Mouse (Mus musculus) myocyte (in vitro differentiated cells): ENCODE measurements at regions not wholly inside any gene's neighbourhood (a gene's known extent, or its start where the extent isn't known, plus 50 kb on each side); places are given as distances from the start of the nearest gene placed in this dataset.
A peak's percentile ranks its signal among the peaks of the same experiment; 100 is the strongest.

Source experiments
- H3K27me3 ChIP-seq: one replicate; pipeline ENCODE4 v1.6.1; 2011; ENCODE audit not compliant: control insufficient read depth, insufficient read depth, insufficient read length
- H3K36me3 ChIP-seq: one replicate; pipeline ENCODE4 v1.6.1; 2011; ENCODE audit not compliant: control insufficient read depth, insufficient read depth
- H3K4me2 ChIP-seq: one replicate; pipeline ENCODE4 v1.6.1; 2011; ENCODE audit warnings: low read depth, control low read depth
- H3K4me3 ChIP-seq: one replicate; pipeline ENCODE4 v1.5.1; 2011; ENCODE audit warnings: mild to moderate bottlenecking, control low read depth, moderate library complexity
- H3K79me2 ChIP-seq: one replicate; pipeline ENCODE4 v1.6.1; 2011; ENCODE audit not compliant: control insufficient read depth, insufficient read depth
- H3ac ChIP-seq: one replicate; pipeline ENCODE4 v1.6.1; 2011; ENCODE audit not compliant: control insufficient read depth, insufficient read length
- CEBPB ChIP-seq: IDR thresholded peaks from 2 replicates; pipeline ENCODE4 v1.6.1; 2011; ENCODE audit warnings: mild to moderate bottlenecking, moderate library complexity; ENCODE audit not compliant: poor library complexity, insufficient read depth, severe bottlenecking
- E2F4 ChIP-seq: IDR thresholded peaks from one replicate; pipeline ENCODE4 v1.6.1; 2011; ENCODE audit warnings: mild to moderate bottlenecking, control low read depth, moderate library complexity; ENCODE audit not compliant: insufficient read depth
- MAX ChIP-seq: IDR thresholded peaks from one replicate; pipeline ENCODE4 v1.6.1; 2011; ENCODE audit warnings: low read depth, mild to moderate bottlenecking, control low read depth
- MYOD1 ChIP-seq, 3 experiments: IDR thresholded peaks; one replicate each; pipeline ENCODE4 v1.6.1; 2011; ENCODE audit warnings: control low read depth in 2 of 3, low read depth in 2 of 3, mild to moderate bottlenecking in 2 of 3, moderate library complexity in 1 of 3; ENCODE audit not compliant: insufficient read length in 2 of 3, control insufficient read depth in 1 of 3
- MYOG ChIP-seq, 3 experiments: IDR thresholded peaks; one replicate each; pipeline ENCODE4 v1.6.1; 2011; ENCODE audit warnings: control low read depth in 2 of 3, low read depth in 2 of 3, mild to moderate bottlenecking in 2 of 3; ENCODE audit not compliant: insufficient read length in 2 of 3, control insufficient read depth in 1 of 3, insufficient read depth in 1 of 3
- POLR2A ChIP-seq: IDR thresholded peaks from one replicate; pipeline ENCODE4 v1.6.1; 2011; ENCODE audit warnings: low read depth, mild to moderate bottlenecking, control low read depth, moderate library complexity; ENCODE audit not compliant: insufficient read length
- POLR2AphosphoS2 ChIP-seq: IDR thresholded peaks from one replicate; pipeline ENCODE4 v1.6.1; 2011; ENCODE audit warnings: low read depth, control low read depth; ENCODE audit not compliant: insufficient read length
- REST ChIP-seq: IDR thresholded peaks from one replicate; pipeline ENCODE4 v1.6.1; 2011; ENCODE audit warnings: mild to moderate bottlenecking, control low read depth, moderate library complexity; ENCODE audit not compliant: insufficient read depth, insufficient read length
- SRF ChIP-seq: IDR thresholded peaks from one replicate; pipeline ENCODE4 v1.6.1; 2011; ENCODE audit warnings: low read depth; ENCODE audit not compliant: control insufficient read depth, insufficient read length
- TCF12 ChIP-seq: IDR thresholded peaks from one replicate; pipeline ENCODE4 v1.6.1; 2011; ENCODE audit warnings: mild to moderate bottlenecking, control low read depth; ENCODE audit not compliant: poor library complexity, insufficient read depth, severe bottlenecking
- TCF3 ChIP-seq: IDR thresholded peaks from one replicate; pipeline ENCODE4 v1.6.1; 2011; ENCODE audit warnings: low read depth, control low read depth; ENCODE audit not compliant: insufficient read length
- USF1 ChIP-seq: IDR thresholded peaks from one replicate; pipeline ENCODE4 v1.6.1; 2011; ENCODE audit warnings: low read depth, mild to moderate bottlenecking, control low read depth, moderate library complexity

GRCm38 (mm10) chr6:140368354-140369069, 55.3 kb upstream of the Plekha5 start:
- no peaks in the 10 kb centered on the region for H3K27me3 ChIP-seq
- H3K4me2 ChIP-seq: peak overlapping the region; percentile 40

GRCm38 (mm10) chr6:140367303-140367702, 56.6 kb upstream of the Plekha5 start:
- H3K79me2 ChIP-seq: no peaks in the 10 kb centered on the region
- H3K4me3 ChIP-seq: no peak overlapping the region
- H3K36me3 ChIP-seq: no peaks in the 10 kb centered on the region
- no peaks in the 10 kb centered on the region for H3K27me3 ChIP-seq
- no peak overlapping the region for H3ac ChIP-seq
- TF ChIP-seq SRF (no peak), MYOD1 (IDR thresholded peaks at IDR 0.05; ENCODE audit: control insufficient read depth in 1 of 3, insufficient read length in 2 of 3, low read depth in 2 of 3) (no peak), MYOG (IDR thresholded peaks at IDR 0.05; ENCODE audit: control insufficient read depth in 1 of 3, insufficient read depth in 1 of 3, insufficient read length in 2 of 3, low read depth in 2 of 3) (no peak), USF1 (no peak), CEBPB (no peak), MAX (no peak), TCF12 (no peak), E2F4 (no peak), POLR2A (no peak), REST (no peak), POLR2AphosphoS2 (no peak), TCF3 (no peak)
- H3K4me2 ChIP-seq: no peak overlapping the region

More at GRCm38 (mm10) chr6:140368354-140369069, 55.3 kb upstream of the Plekha5 start:
- TF ChIP-seq TCF3: no peak
- TF ChIP-seq CEBPB: 0 out of 2 replicates have a peak, but pooled peaks have one; percentile 34
- no peak for TF ChIP-seq POLR2A
- peak in 1 of 3 experiments; percentile 10 for TF ChIP-seq MYOD1 (IDR thresholded peaks at IDR 0.05; ENCODE audit: control insufficient read depth in 1 of 3, insufficient read length in 2 of 3, low read depth in 2 of 3)
- no peaks in the 10 kb centered on the region for H3K36me3 ChIP-seq
- H3K79me2 ChIP-seq: no peaks in the 10 kb centered on the region
- no peak overlapping the region for H3ac ChIP-seq
- no peak overlapping the region for H3K4me3 ChIP-seq

GRCm38 (mm10) chr6:140366791-140367190, 57.1 kb upstream of the Plekha5 start:
- H3ac ChIP-seq: no peak overlapping the region
- H3K4me2 ChIP-seq: no peak overlapping the region
- H3K4me3 ChIP-seq: no peak overlapping the region
- no peaks in the 10 kb centered on the region for H3K36me3 ChIP-seq
- TF ChIP-seq CEBPB (no peak), MAX (no peak)
- no peaks in the 10 kb centered on the region for H3K27me3 ChIP-seq
- H3K79me2 ChIP-seq: no peaks in the 10 kb centered on the region

GRCm38 (mm10) chr6:140360996-140361395, 62.9 kb upstream of the Plekha5 start:
- no peaks in the 10 kb centered on the region for H3K79me2 ChIP-seq
- no peak overlapping the region for H3K4me2 ChIP-seq
- H3K4me3 ChIP-seq: no peak overlapping the region
- TF ChIP-seq REST (no peak), MYOG (IDR thresholded peaks at IDR 0.05; ENCODE audit: control insufficient read depth in 1 of 3, insufficient read depth in 1 of 3, insufficient read length in 2 of 3, low read depth in 2 of 3) (no peak), MAX (no peak), SRF (no peak), USF1 (no peak)
- no peak overlapping the region for H3ac ChIP-seq
- no peaks in the 10 kb centered on the region for H3K36me3 ChIP-seq
- no peaks in the 10 kb centered on the region for H3K27me3 ChIP-seq

- no peak for TF ChIP-seq MYOG (IDR thresholded peaks at IDR 0.05; ENCODE audit: control insufficient read depth in 1 of 3, insufficient read depth in 1 of 3, insufficient read length in 2 of 3, low read depth in 2 of 3)
- no peak for TF ChIP-seq POLR2AphosphoS2
- TF ChIP-seq USF1: no peak
- no peak for TF ChIP-seq TCF12
- no peak for TF ChIP-seq REST
- TF ChIP-seq SRF: no peak
- TF ChIP-seq CEBPB: no peak
- TF ChIP-seq MYOD1 (IDR thresholded peaks at IDR 0.05; ENCODE audit: control insufficient read depth in 1 of 3, insufficient read length in 2 of 3, low read depth in 2 of 3): no peak
- TF ChIP-seq MAX: no peak
- TF ChIP-seq POLR2A: no peak
- no peak for TF ChIP-seq E2F4
- TF ChIP-seq TCF3: no peak
- no peak overlapping the region for H3ac ChIP-seq
- no peaks in the 10 kb centered on the region for H3K36me3 ChIP-seq
- no peak overlapping the region for H3K4me3 ChIP-seq
- H3K79me2 ChIP-seq: no peaks in the 10 kb centered on the region
- no peaks in the 10 kb centered on the region for H3K27me3 ChIP-seq
- no peak overlapping the region for H3K4me2 ChIP-seq
Observed at GRCm38 (mm10) chr6:140357901-140358300, 66.0 kb upstream of the Plekha5 start.
